Mouse (Mus musculus): ENCODE measurements around the gene Clcc1.
"Not testable (repeated sequence)": the region's sequence is repeated elsewhere in the genome, so short reads cannot be mapped to it uniquely, and the experiment has no call there.

GRCm38 (mm10) chr3:108647681-108648080 lies 6.0 kb upstream of the Clcc1 start:
- TF ChIP-seq FOSL1 (IDR thresholded peaks at IDR 0.05; ENCODE audit: insufficient read depth, low read length, poor library complexity, severe bottlenecking); CTCF (IDR thresholded peaks at IDR 0.05; ENCODE audit: control insufficient read depth, insufficient read depth, insufficient read length): not testable (repeated sequence)
